Mouse (Mus musculus): Measurements from ENCODE around the gene Pax2. TPM values are rescaled to one million over a fixed set of nuclear protein-coding genes. Genes with fewer than 3 reads are reported as not detected.

Gene Pax2
- total and polyA plus RNA-seq, 2 experiments from 2014 or later, result not detected

DNA sequence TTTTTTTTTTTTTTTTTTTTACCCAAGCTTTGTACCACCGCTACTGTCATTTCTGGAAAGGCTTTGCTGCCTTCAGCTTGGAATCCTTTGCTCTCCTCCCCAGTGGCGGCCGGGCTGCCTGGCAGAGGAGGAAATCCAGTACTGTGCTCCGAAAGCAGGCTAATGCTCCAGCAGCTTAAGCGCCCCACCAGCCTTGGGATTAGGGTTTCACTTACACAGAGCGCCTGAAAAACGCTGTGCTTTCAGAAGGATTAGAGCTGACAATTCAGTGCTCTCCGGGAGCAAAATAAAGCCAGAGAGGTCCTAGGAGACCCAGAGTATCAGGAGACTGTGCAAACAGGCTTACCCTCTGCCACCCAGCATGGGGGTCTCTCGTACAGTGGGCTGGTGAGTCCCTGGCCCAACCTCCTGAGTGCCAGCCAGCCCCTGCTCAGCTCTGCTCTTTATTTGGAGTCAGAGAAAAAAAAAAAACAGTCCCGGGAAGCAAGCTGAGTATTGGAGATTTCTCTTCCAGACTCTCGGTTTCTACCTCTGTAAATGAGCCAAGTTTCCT, 69.4 kb downstream of the Pax2 start:
- Histone ChIP-seq H3K9me3 (replicated peaks; ENCODE audit: control insufficient read depth, low read length) (no peaks in the 10 kb centered on the region), H3K4me1 (ENCODE audit: control insufficient read depth, insufficient read depth) (no peaks in the 10 kb centered on the region), H3K27me3 (ENCODE audit: control insufficient read depth, insufficient read depth, low read length) (peaks cover 62% of the 10 kb centered on the region), H3K9ac (replicated peaks; ENCODE audit: low read depth, low read length) (no peak overlapping the region), H3K36me3 (replicated peaks; ENCODE audit: control insufficient read depth, insufficient read depth, low read length) (no peaks in the 10 kb centered on the region), H3K4me2 (ENCODE audit: low read depth, low read length) (no peak overlapping the region), H3K4me3 (ENCODE audit: low read depth, low read length) (no peak overlapping the region), H3K27ac (ENCODE audit: low read depth) (no peak overlapping the region)
- WGBS, result 20% methylated on average over 11 of the region's 11 CpGs
- TF ChIP-seq EP300 (IDR thresholded peaks at IDR 0.05; ENCODE audit: low read depth) (no peak), CTCF (IDR thresholded peaks at IDR 0.05; ENCODE audit: low read depth) (no peak)
- no peak for ATAC-seq (ENCODE audit: insufficient read depth, low read depth)
- DNase-seq (ENCODE audit: low spot score), result no peak

DNA sequence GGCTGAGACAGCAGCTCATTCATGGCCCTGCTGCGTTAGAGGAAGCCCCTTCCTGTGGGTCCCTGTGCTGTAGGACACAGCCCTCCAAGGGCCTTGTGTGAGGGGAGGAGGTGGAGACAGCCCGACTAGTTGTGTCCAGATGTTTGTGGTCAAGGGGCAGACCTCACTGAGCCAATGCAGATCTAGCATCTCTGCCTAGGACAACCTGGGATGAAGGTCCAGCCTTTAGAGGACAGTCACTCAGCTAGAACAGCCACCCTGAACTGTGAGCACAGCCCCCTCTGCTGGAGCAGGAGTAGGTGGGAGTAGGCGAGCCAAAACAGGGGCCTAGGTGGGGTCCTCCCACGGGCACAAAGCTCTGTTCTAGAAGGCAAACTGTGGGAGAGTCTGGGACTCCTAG, 70.0 kb downstream of the Pax2 start:
- WGBS, result 26% methylated on average over 4 of the region's 4 CpGs
- ATAC-seq (ENCODE audit: insufficient read depth, low read depth), result no peak
- H3K9ac ChIP-seq (replicated peaks; ENCODE audit: low read depth, low read length), result no peak overlapping the region
- TF ChIP-seq EP300 (IDR thresholded peaks at IDR 0.05; ENCODE audit: low read depth) (no peak), CTCF (IDR thresholded peaks at IDR 0.05; ENCODE audit: low read depth) (no peak; the same call in 1 of the 2 replicates)
- no peak for DNase-seq (ENCODE audit: low spot score)
- H3K9me3 ChIP-seq (replicated peaks; ENCODE audit: control insufficient read depth, low read length), result no peaks in the 10 kb centered on the region
- H3K4me3 ChIP-seq (ENCODE audit: low read depth, low read length), result no peak overlapping the region
- no peaks in the 10 kb centered on the region for H3K36me3 ChIP-seq (replicated peaks; ENCODE audit: control insufficient read depth, insufficient read depth, low read length)
- no peak overlapping the region for H3K27ac ChIP-seq (ENCODE audit: low read depth)
- peaks cover 66% of the 10 kb centered on the region for H3K27me3 ChIP-seq (ENCODE audit: control insufficient read depth, insufficient read depth, low read length)
- H3K4me1 ChIP-seq (ENCODE audit: control insufficient read depth, insufficient read depth), result no peaks in the 10 kb centered on the region
- no peak overlapping the region for H3K4me2 ChIP-seq (ENCODE audit: low read depth, low read length)

DNA sequence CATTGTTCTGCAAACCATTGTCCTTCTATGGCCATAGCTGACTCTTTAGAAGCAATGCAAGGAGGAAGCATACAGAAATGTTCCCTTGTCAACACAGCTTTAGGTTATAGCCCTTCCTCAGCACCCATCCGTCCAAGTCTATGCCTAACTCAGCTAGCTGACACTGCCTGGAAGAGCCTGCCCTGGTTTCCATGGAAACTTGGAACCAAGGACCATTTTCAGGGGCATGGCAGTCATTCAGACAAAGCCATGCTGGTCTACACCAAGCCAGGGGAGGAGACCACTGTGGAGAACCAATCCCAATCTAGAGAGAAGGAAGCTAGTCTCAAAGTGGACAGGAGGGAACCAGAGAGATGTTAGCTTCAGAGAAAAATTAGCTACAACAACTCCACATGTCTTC, 77.5 kb downstream of the Pax2 start:
- WGBS, result 33% methylated on average over 1 of the region's 1 CpGs
- H3K27me3 ChIP-seq (ENCODE audit: control insufficient read depth, insufficient read depth, low read length), result peaks cover 95% of the 10 kb centered on the region
- TF ChIP-seq CTCF (IDR thresholded peaks at IDR 0.05; ENCODE audit: low read depth) (no peak), EP300 (IDR thresholded peaks at IDR 0.05; ENCODE audit: low read depth) (no peak)

DNA sequence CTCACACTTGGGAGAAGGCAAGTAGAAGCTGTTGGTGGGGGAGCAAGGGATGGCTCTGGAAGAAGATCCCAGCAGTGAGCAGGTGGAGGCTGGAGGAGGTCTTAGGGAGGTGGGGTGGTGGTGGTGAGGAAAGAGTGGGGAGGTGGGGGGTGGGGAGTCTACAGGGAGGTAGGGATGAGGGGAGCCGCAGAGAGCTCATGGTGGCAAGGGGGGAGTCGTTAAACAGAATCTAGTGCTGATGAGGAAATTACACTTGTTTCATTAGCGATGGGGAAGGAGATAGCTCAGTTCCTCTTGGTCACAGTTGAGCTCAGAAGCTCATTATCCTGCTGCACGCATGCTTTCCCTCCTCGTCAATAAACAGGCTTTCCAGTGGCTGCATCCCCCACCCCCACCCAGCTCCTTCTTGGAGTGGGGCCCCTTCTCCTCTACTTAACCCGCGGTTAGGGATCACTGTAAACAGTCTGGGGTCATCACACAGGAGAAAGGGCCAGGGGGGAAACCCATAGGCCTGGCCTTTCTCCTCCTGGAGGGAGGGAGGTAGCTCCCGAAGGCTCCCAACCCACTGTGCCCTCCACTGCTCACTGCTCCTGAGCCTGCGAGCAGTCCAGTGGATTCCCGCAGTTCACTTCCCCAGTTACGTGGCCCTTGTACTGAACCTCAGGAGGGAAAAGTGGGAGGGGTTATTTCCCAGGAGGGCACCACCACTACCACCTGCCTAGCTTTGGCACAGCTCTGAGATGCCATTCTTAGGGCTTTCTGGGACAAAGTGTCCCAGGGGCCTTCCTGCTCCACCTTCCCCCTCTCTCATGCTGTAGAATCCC, 78.6 kb downstream of the Pax2 start:
- ATAC-seq (ENCODE audit: insufficient read depth, low read depth), result no peak
- Histone ChIP-seq H3K4me3 (ENCODE audit: low read depth, low read length) (no peak overlapping the region), H3K27me3 (ENCODE audit: control insufficient read depth, insufficient read depth, low read length) (peaks cover 96% of the 10 kb centered on the region), H3K36me3 (replicated peaks; ENCODE audit: control insufficient read depth, insufficient read depth, low read length) (no peaks in the 10 kb centered on the region), H3K27ac (ENCODE audit: low read depth) (no peak overlapping the region), H3K9ac (replicated peaks; ENCODE audit: low read depth, low read length) (no peak overlapping the region), H3K4me1 (ENCODE audit: control insufficient read depth, insufficient read depth) (peaks cover 9% of the 10 kb centered on the region; the same call in 1 of the 2 replicates), H3K9me3 (replicated peaks; ENCODE audit: control insufficient read depth, low read length) (no peaks in the 10 kb centered on the region), H3K4me2 (ENCODE audit: low read depth, low read length) (no peak overlapping the region)
- 18% methylated on average over 10 of the region's 11 CpGs for WGBS
- TF ChIP-seq EP300 (IDR thresholded peaks at IDR 0.05; ENCODE audit: low read depth) (no peak), CTCF (IDR thresholded peaks at IDR 0.05; ENCODE audit: low read depth) (no peak)
- no peak for DNase-seq (ENCODE audit: low spot score)

More for the DNA sequence above, 77.5 kb downstream of the Pax2 start:
- H3K9me3 ChIP-seq (replicated peaks; ENCODE audit: control insufficient read depth, low read length), result no peaks in the 10 kb centered on the region
- peaks cover 9% of the 10 kb centered on the region; the same call in 1 of the 2 replicates for H3K4me1 ChIP-seq (ENCODE audit: control insufficient read depth, insufficient read depth)
- no peak for DNase-seq (ENCODE audit: low spot score)
- H3K4me3 ChIP-seq (ENCODE audit: low read depth, low read length), result no peak overlapping the region
- no peak for ATAC-seq (ENCODE audit: insufficient read depth, low read depth)
- H3K9ac ChIP-seq (replicated peaks; ENCODE audit: low read depth, low read length), result no peak overlapping the region
- H3K27ac ChIP-seq (ENCODE audit: low read depth), result no peak overlapping the region
- H3K36me3 ChIP-seq (replicated peaks; ENCODE audit: control insufficient read depth, insufficient read depth, low read length), result no peaks in the 10 kb centered on the region
- no peak overlapping the region for H3K4me2 ChIP-seq (ENCODE audit: low read depth, low read length)

DNA sequence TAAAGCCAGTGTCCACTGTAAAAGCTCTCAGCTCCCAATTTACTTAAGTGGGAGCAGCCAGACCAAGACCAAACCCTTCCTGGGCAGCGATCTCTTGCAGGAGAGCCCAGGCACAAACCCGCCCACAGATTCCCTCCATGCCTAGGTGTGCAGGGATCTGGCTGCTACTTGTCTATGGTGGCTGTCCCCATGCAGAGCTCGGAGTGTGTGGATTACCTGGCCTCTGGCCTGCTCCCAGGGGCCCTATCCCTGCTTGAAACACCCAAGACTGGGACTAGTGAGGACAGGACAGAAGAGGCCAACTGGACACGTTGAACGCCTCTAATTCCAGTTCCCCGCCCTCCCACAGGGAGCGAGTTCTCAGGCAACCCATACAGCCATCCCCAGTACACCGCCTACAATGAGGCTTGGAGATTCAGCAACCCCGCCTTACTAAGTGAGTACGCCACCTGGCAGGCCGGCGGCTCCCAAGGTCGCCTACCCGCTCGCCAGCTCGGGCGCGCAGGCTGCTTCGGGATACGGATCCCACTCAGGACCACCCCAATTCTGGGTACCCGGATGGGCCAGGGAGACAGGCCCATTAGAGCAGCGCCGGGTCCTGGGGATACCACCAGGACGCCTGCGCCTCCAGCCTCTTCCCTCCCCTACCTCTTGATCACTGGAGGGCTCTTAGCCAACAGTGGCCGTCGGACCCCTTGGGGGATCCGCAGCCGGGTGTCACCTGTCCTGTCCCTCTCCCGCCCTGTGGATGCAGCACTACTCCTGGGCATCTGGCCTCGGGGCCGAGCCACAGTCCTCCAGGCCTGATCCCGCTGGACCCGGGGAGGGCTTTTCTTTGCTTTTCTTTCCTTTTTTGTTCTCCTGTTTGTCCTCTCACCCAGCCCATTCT, 79.4 kb downstream of the Pax2 start:
- H3K27me3 ChIP-seq (ENCODE audit: control insufficient read depth, insufficient read depth, low read length), result peaks cover 98% of the 10 kb centered on the region
- H3K4me1 ChIP-seq (ENCODE audit: control insufficient read depth, insufficient read depth), result peaks cover 9% of the 10 kb centered on the region; the same call in 1 of the 2 replicates
- no peak for DNase-seq (ENCODE audit: low spot score)
- peak overlapping the region; percentile 70 for H3K4me2 ChIP-seq (ENCODE audit: low read depth, low read length)
- ATAC-seq (ENCODE audit: insufficient read depth, low read depth), result no peak
- TF ChIP-seq CTCF (IDR thresholded peaks at IDR 0.05; ENCODE audit: low read depth) (no peak), EP300 (IDR thresholded peaks at IDR 0.05; ENCODE audit: low read depth) (no peak)
- H3K4me3 ChIP-seq (ENCODE audit: low read depth, low read length), result peak overlapping the region; percentile 49
- no peaks in the 10 kb centered on the region for H3K36me3 ChIP-seq (replicated peaks; ENCODE audit: control insufficient read depth, insufficient read depth, low read length)
- no peak overlapping the region for H3K27ac ChIP-seq (ENCODE audit: low read depth)
- no peaks in the 10 kb centered on the region for H3K9me3 ChIP-seq (replicated peaks; ENCODE audit: control insufficient read depth, low read length)
- 4% methylated on average over 32 of the region's 34 CpGs for WGBS
- no peak overlapping the region for H3K9ac ChIP-seq (replicated peaks; ENCODE audit: low read depth, low read length)

Data from heart, postnatal 0 days (tissue).